Mouse (Mus musculus) bone marrow, adult 2 months (tissue): ENCODE measurements around the gene Agmat. TPM values are rescaled to one million over a fixed set of nuclear protein-coding genes. Genes with fewer than 3 reads are reported as not detected.
A peak's percentile ranks its signal among the peaks of the same experiment; 100 is the strongest.

Experiments used
- H3K27ac ChIP-seq: fragments of 200-500 bp; 2 replicates; pipeline ENCODE4 v1.5.1; 2012; ENCODE audit warnings: low read depth, mild to moderate bottlenecking, control low read depth, inconsistent platforms, low read length; ENCODE audit not compliant: control insufficient read depth, poor library complexity, insufficient read depth
- H3K4me1 ChIP-seq: fragments of 200-500 bp; 2 replicates; pipeline ENCODE4 v1.6.1; 2011; ENCODE audit warnings: low read length; ENCODE audit not compliant: control insufficient read depth, insufficient read depth
- H3K4me3 ChIP-seq: fragments of 200-500 bp; replicated peaks from 2 replicates; pipeline ENCODE3; 2011; ENCODE audit warnings: mild to moderate bottlenecking, low read depth, low read length, control low read depth; ENCODE audit not compliant: control insufficient read depth
- CTCF ChIP-seq: fragments of 200-500 bp; IDR thresholded peaks from 2 replicates; pipeline ENCODE4 v1.5.1; 2011; ENCODE audit warnings: low read length, control low read depth; ENCODE audit not compliant: control insufficient read depth, insufficient read depth
- POLR2A ChIP-seq: fragments of 200-500 bp; IDR thresholded peaks from 2 replicates; pipeline ENCODE4 v1.6.1; 2011; ENCODE audit warnings: low read depth, mild to moderate bottlenecking, control low read depth, low read length, borderline replicate concordance; ENCODE audit not compliant: control insufficient read depth
- WGBS: fragments of 180-500 bp; shearing (Covaris S2); methylation state at CpG from one replicate; pipeline ENCODE4 v1.1.7; 2018; 5-methylcytosine and 5-hydroxymethylcytosine counted together
- polyA plus RNA-seq: library from polyadenylated mRNA; stranded (reverse); fragments of >200 nt; gene quantifications from 2 replicates; pipeline ENCODE4 v1.2.4, GENCODE M21; 2011; ENCODE audit warnings: low replicate concordance; ENCODE audit not compliant: missing spikeins, insufficient read depth, insufficient read length

Gene Agmat
- polyA plus RNA-seq, 1 experiment: 1.8 TPM

DNA sequence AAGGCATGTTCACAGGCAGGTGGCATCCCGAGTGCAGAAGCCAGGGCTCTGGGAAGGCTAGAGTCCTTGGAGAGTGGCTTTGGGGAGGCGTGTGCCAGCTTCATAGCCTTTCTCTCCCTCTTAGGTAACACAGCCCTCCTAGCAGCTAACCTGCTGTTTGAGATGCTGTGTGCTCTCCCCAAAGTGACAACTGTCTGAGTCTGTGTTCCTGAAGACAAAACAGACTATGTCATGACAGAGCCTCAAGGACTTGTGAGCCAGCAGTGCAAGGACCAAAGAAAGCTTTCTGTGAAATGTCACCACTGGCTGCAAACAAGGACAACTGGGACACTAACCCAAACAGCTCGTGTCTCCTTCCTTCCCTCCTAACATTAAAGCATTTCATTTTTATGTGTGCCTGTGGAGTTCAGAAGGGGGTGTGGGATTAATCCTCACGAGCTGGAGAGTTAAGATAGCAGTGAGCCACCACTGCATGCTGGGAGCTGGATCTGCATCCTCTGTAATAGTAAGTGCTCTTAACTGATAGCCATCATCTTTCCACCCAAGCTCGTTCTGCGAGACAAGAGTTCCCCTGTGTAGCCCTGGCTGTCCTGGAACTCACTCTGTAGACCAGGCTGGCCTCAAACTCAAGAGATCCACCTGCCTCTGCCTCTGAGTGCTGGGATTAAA, 12.5 kb downstream of the Agmat start:
- Histone ChIP-seq H3K4me1 (no peaks in the 10 kb centered on the region), H3K4me3 (no peak overlapping the region), H3K27ac (peak overlapping the region; percentile 43)
- 65% methylated on average over 6 of the region's 6 CpGs for WGBS
- TF ChIP-seq CTCF: no peak
- no peak for TF ChIP-seq POLR2A

DNA sequence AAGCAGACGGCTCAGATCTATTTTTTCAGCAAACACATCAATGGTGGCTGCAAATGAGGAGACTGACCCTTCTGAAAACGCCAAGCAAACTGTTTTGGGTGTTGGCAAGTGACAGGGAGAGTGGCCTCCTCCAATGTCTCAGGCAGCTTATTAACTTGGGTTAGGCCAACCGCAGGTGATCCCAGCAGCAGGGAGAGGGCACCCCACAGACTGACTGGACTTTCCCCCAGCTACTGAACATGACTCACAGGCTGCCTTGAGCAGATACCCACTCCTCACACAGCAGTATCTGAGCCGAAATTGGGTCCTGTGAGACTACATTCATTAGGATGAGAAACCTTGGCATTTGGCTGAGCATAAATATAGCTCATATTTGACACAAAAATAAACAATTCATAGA, 14.5 kb downstream of the Agmat start:
- Histone ChIP-seq H3K4me1 (no peaks in the 10 kb centered on the region), H3K27ac (no peak overlapping the region), H3K4me3 (no peak overlapping the region)
- TF ChIP-seq CTCF: no peak
- no peak for TF ChIP-seq POLR2A
- WGBS: 90% methylated on average over 4 of the region's 4 CpGs

DNA sequence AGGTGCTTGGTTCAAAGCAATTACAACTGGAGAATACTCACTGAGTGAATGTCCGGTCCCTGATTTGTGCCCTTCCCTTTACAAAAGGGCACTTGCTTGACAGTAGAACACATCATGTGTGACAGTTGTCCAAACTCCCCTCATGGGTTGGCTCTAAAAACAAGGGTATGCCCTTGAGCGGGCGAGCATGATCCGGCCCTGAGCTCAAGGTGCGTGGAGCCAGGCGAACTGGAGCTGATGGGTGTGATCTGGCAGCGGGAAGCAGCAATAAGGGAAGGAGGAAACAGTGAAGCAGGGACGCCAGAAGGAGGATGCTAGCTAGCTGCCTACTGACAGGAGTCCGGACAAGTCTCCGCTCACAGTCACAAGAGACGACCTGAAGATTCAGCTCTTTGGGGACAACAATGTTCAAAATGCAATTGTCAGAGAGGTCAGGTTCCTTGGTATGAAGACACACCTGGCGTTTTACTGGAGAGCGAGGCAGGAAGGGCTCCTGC, 15.7 kb downstream of the Agmat start:
- 95% methylated on average over 13 of the region's 13 CpGs for WGBS
- no peak overlapping the region for H3K4me3 ChIP-seq
- no peak for TF ChIP-seq CTCF
- no peak for TF ChIP-seq POLR2A
- H3K27ac ChIP-seq: no peak overlapping the region
- no peaks in the 10 kb centered on the region for H3K4me1 ChIP-seq

DNA sequence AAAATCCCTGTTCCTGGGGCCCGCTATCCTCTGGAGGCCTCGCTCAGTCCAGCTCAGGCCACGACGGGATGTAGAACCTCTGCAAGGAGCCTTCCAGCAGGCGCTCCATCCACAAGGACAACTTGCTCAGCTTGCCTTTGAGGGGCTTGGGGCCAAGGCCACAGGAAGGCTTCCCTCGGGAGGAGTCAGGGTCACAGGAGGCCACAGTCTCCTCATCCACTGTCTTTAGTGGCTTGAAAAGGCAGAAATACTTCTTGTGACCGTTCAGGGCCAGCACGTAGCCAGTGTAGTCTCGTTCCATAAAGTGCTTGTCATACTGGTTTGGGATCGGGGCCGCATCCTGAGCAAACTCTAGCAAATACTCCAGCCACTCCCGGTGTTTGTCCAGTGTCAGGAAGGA, 17.0 kb downstream of the Agmat start:
- H3K4me1 ChIP-seq: no peaks in the 10 kb centered on the region; the same call in 1 of the 2 replicates
- 93% methylated on average over 12 of the region's 12 CpGs for WGBS
- TF ChIP-seq POLR2A: no peak
- TF ChIP-seq CTCF: no peak
- H3K27ac ChIP-seq: no peak overlapping the region
- no peak overlapping the region for H3K4me3 ChIP-seq

DNA sequence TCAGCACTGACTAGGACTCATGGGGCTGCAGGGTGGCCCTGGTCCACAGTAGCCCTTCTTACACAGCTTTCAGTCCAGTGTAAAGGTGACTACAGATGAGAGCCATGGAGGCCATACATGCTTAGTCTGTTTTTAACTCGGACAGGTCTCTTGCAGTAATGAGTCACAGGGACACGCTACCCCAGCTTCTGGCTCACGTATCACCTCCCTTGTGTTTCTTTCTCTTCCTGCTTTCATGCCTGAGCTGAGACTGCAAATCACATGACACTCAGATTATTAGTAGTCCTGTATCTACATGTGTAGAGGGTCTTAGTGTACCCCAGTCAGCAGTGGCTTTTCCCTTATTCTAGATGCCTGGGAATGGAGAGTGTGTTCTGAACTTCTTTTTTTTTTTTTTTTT, 18.5 kb downstream of the Agmat start:
- Histone ChIP-seq H3K27ac (no peak overlapping the region), H3K4me1 (no peaks in the 10 kb centered on the region; the same call in 1 of the 2 replicates), H3K4me3 (no peak overlapping the region)
- WGBS: 89% methylated on average over 3 of the region's 3 CpGs
- TF ChIP-seq POLR2A (no peak), CTCF (no peak)

DNA sequence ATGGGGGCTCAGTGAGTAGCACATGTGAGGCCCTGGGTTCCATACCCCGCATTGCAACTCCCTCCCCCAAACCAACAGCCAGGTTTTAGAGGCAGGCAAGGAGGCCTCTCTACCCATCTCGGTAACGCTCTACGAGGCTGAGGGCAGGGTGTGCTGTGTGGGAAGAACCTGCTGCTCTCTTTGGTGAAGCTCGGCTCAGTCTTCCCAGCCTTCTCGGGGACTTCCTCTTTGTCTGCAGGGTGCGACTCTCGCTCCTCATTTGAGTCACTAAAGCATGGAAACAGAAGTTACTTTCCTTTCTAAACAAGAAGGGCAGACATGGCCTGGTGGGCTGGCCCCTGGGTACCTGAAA, 19.8 kb downstream of the Agmat start:
- Histone ChIP-seq H3K4me1 (no peaks in the 10 kb centered on the region; the same call in none of the 2 replicates), H3K27ac (peak overlapping the region; percentile 75), H3K4me3 (no peak overlapping the region)
- TF ChIP-seq POLR2A (no peak), CTCF (no peak)
- WGBS: 23% methylated on average over 8 of the region's 8 CpGs

DNA sequence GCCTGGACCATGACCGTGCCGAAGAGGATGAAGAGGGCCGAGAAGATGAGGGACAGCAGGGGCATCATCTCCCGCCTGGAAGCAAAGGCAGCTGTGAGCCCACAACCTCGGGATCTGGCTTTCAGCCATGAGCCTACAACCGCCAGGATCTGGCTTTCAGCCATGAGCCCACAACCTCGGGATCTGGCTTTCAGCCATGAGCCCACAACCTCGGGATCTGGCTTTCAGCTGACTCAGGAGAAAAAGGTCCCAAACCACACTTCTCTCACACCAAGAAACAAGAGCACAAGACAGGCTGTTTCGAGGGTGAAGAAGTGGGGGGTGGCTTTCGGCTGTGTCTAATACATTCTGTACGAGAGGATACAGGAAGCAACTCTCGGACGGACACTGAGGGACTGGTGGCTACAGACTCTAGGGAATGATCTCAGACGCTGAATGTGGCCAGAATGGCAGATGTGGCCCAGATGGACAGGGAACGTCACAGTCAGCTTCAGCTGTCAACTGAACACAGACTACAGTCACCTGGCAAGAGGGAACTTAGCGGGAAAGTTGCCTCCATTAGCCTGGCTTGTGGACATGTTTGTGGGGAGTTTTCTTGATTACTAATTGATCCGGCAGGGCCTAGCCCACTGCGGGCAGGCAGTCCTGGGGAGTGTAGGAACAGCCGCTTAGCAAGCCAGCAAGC, 20.3 kb downstream of the Agmat start:
- WGBS: 66% methylated on average over 19 of the region's 19 CpGs
- Histone ChIP-seq H3K4me1 (peaks cover 1% of the 10 kb centered on the region), H3K4me3 (peak overlapping the region; percentile 50), H3K27ac (peak overlapping the region; percentile 75)
- no peak for TF ChIP-seq POLR2A
- TF ChIP-seq CTCF: no peak

DNA sequence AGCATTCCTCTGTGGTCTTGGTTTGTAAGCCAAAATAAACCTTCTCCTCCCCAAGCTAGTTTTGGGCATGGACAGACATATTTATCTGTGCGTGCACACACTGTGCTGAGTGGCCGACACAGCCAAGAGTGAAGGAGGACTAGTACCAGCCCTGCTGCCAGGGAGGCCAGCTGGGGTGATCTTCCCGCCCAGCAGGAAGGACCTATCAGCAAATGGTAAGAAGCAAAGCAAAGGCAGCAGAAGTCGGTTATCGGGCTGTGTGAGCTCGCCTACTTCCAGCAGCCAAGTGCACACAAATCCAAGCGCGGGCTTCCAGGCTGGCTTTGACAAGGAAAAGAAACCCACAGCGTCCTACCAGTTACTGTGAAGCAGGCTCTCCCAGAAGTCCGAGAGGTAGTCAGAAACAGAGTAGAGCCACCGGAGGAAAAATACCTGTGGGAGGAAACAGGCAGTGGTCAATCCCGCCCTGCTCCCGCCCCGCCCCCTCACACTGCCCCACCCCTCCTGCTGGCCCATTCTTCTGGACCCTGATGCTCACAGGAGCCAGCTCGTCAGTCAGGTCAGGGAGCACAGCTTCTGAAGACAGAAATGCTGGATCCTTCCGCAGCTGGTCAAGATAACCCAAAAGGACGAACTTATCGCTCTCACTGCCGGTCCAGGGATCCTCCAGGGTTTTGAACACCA, 21.0 kb downstream of the Agmat start:
- peaks cover 1% of the 10 kb centered on the region for H3K4me1 ChIP-seq
- peak overlapping the region; percentile 50 for H3K4me3 ChIP-seq

More for the DNA sequence above, 21.0 kb downstream of the Agmat start:
- 73% methylated on average over 19 of the region's 19 CpGs for WGBS
- TF ChIP-seq CTCF: no peak
- peak; percentile 74 for TF ChIP-seq POLR2A
- peak overlapping the region; percentile 75 for H3K27ac ChIP-seq
